Mouse (Mus musculus): ENCODE results near the gene Ezr.
"Not testable (repeated sequence)": the region's sequence is repeated elsewhere in the genome, so short reads cannot be mapped to it uniquely, and the experiment has no call there.

Ezr gene

GRCm38 (mm10) chr17:6743039-6743575, 39.5 kb downstream of the Ezr start:
- DNase-seq (ENCODE audit: low spot score): no peak

- peak; percentile 46 for DNase-seq (ENCODE audit: low spot score)
Measured at GRCm38 (mm10) chr17:6742083-6743038, 40.2 kb downstream of the Ezr start.

GRCm38 (mm10) chr17:6741271-6741670, 41.3 kb downstream of the Ezr start:
- DNase-seq (ENCODE audit: low spot score): peak; percentile 2

GRCm38 (mm10) chr17:6740331-6741170, 42.0 kb downstream of the Ezr start:
- DNase-seq (ENCODE audit: low spot score): no peak

GRCm38 (mm10) chr17:6739756-6740155, 42.8 kb downstream of the Ezr start:
- DNase-seq (ENCODE audit: low spot score): no peak

GRCm38 (mm10) chr17:6739266-6739665, 43.3 kb downstream of the Ezr start:
- no peak for DNase-seq (ENCODE audit: low spot score)

- DNase-seq (ENCODE audit: low spot score): no peak
Measured at GRCm38 (mm10) chr17:6738836-6739235, 43.7 kb downstream of the Ezr start.

- no peak for DNase-seq (ENCODE audit: low spot score)
Measured at GRCm38 (mm10) chr17:6737273-6737997, 45.1 kb downstream of the Ezr start.

GRCm38 (mm10) chr17:6736306-6737272, 46.0 kb downstream of the Ezr start:
- no peak for DNase-seq (ENCODE audit: low spot score)

GRCm38 (mm10) chr17:6734746-6735441, 47.7 kb downstream of the Ezr start:
- DNase-seq (ENCODE audit: low spot score): no peak

- no peak for DNase-seq (ENCODE audit: low spot score)
Measured at GRCm38 (mm10) chr17:6733322-6733875, 49.2 kb downstream of the Ezr start.

- DNase-seq (ENCODE audit: low spot score): no peak
Measured at GRCm38 (mm10) chr17:6732665-6733064, 49.9 kb downstream of the Ezr start.

GRCm38 (mm10) chr17:6731634-6732033, 51.0 kb downstream of the Ezr start:
- no peak for DNase-seq (ENCODE audit: low spot score)

GRCm38 (mm10) chr17:6731132-6731531, 51.5 kb downstream of the Ezr start:
- DNase-seq (ENCODE audit: low spot score): no peak

GRCm38 (mm10) chr17:6729244-6729742, 53.3 kb downstream of the Ezr start:
- DNase-seq (ENCODE audit: low spot score): no peak

GRCm38 (mm10) chr17:6727996-6728610, 54.5 kb downstream of the Ezr start:
- DNase-seq (ENCODE audit: low spot score): no peak

GRCm38 (mm10) chr17:6713944-6714343, 68.6 kb downstream of the Ezr start:
- DNase-seq (ENCODE audit: low spot score): not testable (repeated sequence)

GRCm38 (mm10) chr17:6713483-6713882, 69.1 kb downstream of the Ezr start:
- DNase-seq (ENCODE audit: low spot score): not testable (repeated sequence)

- DNase-seq (ENCODE audit: low spot score): not testable (repeated sequence)
Measured at GRCm38 (mm10) chr17:6708194-6708593, 74.4 kb downstream of the Ezr start.

Measured in urinary bladder, postnatal 14 days (tissue).